Mouse (Mus musculus) midbrain, embryonic 14.5 days (tissue): ENCODE data around the gene Ndufb10. TPM values are rescaled to one million over a fixed set of nuclear protein-coding genes. Genes with fewer than 3 reads are reported as not detected.

Experiments used
- ATAC-seq: fragments of 200-750 bp; cut with Nextera tagmentation; 2 replicates; pipeline ENCODE4 v1.8.0; 2017; ENCODE audit warnings: moderate number of reproducible peaks, moderate library complexity; ENCODE audit not compliant: low FRiP score, low TSS enrichment
- DNase-seq: peaks from one replicate; pipeline ENCODE4 v3.0.0-alpha.2; 2015
- H3K27ac ChIP-seq: fragments of 300-500 bp; sonication (generic); replicated peaks from 2 replicates; pipeline ENCODE4 v1.5.1; 2014; ENCODE audit warnings: mild to moderate bottlenecking, low read depth, low read length, moderate library complexity
- H3K27me3 ChIP-seq: fragments of 300-500 bp; sonication (generic); 2 replicates; pipeline ENCODE4 v1.6.1; 2014; ENCODE audit warnings: low read length, control low read depth, mixed read lengths; ENCODE audit not compliant: control insufficient read depth, insufficient read depth
- H3K36me3 ChIP-seq: fragments of 300-500 bp; sonication (generic); 2 replicates; pipeline ENCODE4 v1.6.1; 2014; ENCODE audit warnings: low read length, control low read depth; ENCODE audit not compliant: control insufficient read depth, insufficient read depth
- H3K4me1 ChIP-seq: fragments of 300-500 bp; sonication (generic); 2 replicates; pipeline ENCODE4 v1.6.1; 2014; ENCODE audit warnings: mild to moderate bottlenecking, antibody characterized with exemption, low read length, control low read depth; ENCODE audit not compliant: control insufficient read depth, insufficient read depth
- H3K4me2 ChIP-seq: fragments of 300-500 bp; sonication (generic); 2 replicates; pipeline ENCODE4 v1.6.1; 2014; ENCODE audit warnings: mild to moderate bottlenecking, low read length, moderate library complexity
- H3K4me3 ChIP-seq: fragments of 300-500 bp; sonication (generic); replicated peaks from 2 replicates; pipeline ENCODE4 v1.5.1; 2014; ENCODE audit warnings: low read depth, low read length
- H3K9ac ChIP-seq: fragments of 300-500 bp; sonication (generic); replicated peaks from 2 replicates; pipeline ENCODE4 v1.6.1; 2014; ENCODE audit warnings: mild to moderate bottlenecking, low read length, moderate library complexity
- H3K9me3 ChIP-seq: fragments of 300-500 bp; sonication (generic); 2 replicates; pipeline ENCODE4 v1.6.1; 2016; ENCODE audit warnings: low read length, control low read depth, mixed read lengths; ENCODE audit not compliant: control insufficient read depth
- WGBS: fragments of 180-500 bp; shearing (Covaris S2); extraction: QIAGEN DNeasy Blood & Tissue Kit; methylation state at CpG from one replicate; pipeline ENCODE4 v1.1.7; 2014; 5-methylcytosine and 5-hydroxymethylcytosine counted together
- polyA plus RNA-seq: library from polyadenylated mRNA; unstranded; fragments of >200 nt; fragmentation: Nextera tagmentation; extraction: Ambion mirVana; gene quantifications from 2 replicates; pipeline ENCODE4 v1.2.1, GENCODE M21; 2014

The Ndufb10 gene
- polyA plus RNA-seq, 1 experiment from 2014 or later = 282 TPM

DNA sequence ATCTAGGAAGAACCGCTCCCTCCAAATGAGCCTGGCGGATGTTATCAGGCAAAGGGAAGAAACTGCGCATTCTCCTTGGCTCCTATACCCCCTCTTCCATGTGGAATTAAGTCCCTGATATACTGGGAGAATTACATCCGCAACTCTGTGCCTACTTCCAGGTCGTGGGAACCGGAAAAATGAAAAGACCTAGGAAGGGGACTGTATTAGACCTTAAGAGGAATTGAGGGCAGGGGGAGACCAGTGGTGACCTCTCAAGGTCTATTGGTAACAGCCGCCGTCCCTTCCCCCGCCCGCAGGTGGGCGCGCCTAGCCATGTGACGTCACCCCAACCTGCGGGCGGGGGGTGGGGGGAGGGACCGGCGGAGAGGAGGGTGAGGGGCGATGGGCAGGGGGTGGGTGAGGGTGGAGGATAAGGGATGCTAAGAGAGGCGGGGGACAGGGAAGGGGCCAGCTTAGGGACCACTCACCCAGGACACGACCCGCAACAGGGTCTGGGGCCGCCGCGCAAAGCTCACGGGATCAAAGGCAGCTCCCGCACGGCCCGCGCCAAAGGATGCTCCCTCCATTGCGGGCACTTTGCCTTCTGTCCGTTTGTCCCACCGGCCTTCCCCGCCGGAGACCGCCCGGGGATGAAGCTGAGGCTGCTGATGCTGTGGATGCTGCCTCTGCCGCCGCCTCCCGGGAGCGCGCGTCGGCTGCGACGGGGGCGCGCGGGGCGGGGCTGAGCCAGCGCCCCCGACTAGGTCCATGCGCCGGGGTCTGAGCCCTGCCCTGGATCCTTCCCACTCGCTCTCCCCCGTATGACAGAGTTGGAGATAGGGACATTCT, 34.8 kb downstream of the Ndufb10 start, which contains the start of gene Syngr3:
Gene Syngr3 (minus strand): TSS at position 705 of the 831 bp plus-strand sequence.
- DNase-seq = peak; percentile 80
- peak; percentile 66 for ATAC-seq
- WGBS = under 1% methylated on average over 50 of the region's 55 CpGs
- peak within 1 kb of the TSS; percentile 93 for H3K9ac ChIP-seq
- H3K4me2 ChIP-seq = peak within 1 kb of the TSS; percentile 75
- peaks cover 24% of the 10 kb centered on the region; the same call in 1 of the 2 replicates for H3K27me3 ChIP-seq
- H3K9me3 ChIP-seq = no peaks in the 10 kb centered on the region
- peaks cover 14% of the 10 kb centered on the region for H3K36me3 ChIP-seq
- peak within 1 kb of the TSS; percentile 73 for H3K4me3 ChIP-seq
- peak within 1 kb of the TSS; percentile 91 for H3K27ac ChIP-seq
- H3K4me1 ChIP-seq = peaks cover 29% of the 10 kb centered on the region

DNA sequence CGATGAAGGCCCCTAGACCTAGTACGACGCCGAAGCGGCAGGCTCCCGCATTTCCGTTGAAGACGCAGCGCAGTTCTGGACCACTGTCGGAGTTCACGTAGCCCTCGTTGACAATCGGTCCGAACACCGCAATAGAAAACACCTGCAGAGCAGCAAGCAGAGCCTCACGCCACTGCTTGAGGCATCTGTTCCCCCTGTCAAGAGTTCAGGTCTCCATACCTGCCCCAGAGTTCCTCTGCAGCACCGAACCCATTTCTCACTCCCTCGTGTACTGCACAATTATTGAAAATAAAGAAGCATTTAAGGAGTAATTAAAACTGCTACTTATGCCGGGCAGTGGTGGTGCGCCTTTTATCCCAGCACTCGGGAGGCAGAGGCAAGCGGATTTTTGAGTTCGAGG, 36.7 kb downstream of the Ndufb10 start:
- Histone ChIP-seq H3K36me3 (peaks cover 6% of the 10 kb centered on the region), H3K4me1 (peaks cover 29% of the 10 kb centered on the region), H3K9ac (peak overlapping the region; percentile 31; the same call in 1 of the 2 replicates), H3K27me3 (peaks cover 24% of the 10 kb centered on the region; the same call in 1 of the 2 replicates), H3K9me3 (no peaks in the 10 kb centered on the region), H3K27ac (no peak overlapping the region), H3K4me2 (peak overlapping the region; percentile 75), H3K4me3 (peak overlapping the region; percentile 28)
- 20% methylated on average over 23 of the region's 23 CpGs for WGBS
- ATAC-seq (no peak), DNase-seq (no peak)

DNA sequence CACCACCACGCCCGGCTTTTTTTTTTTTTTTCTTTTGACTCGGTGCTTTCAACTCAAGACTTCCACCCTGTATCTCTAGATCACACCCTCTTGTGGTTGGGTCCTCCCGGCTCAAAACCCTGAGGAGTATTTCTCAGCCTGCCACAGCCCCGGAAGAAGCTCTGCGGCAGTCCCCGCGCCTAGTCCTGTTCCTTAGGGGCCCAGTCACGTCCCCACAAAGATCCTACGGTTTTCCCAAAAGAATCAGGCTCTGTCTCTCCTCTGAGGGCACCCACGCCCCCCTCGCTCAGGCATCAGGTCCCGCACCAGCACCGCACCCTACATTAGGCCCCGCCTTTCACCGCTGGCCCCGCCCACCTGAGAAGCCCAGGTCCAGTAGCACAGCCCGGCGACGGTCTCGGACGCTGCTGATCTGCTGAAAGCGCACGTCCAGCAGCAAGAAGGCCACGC, 37.1 kb downstream of the Ndufb10 start:
- DNase-seq = peak; percentile 45
- Histone ChIP-seq H3K27me3 (peaks cover 24% of the 10 kb centered on the region; the same call in 1 of the 2 replicates), H3K4me2 (peak overlapping the region; percentile 75), H3K4me1 (peaks cover 29% of the 10 kb centered on the region), H3K4me3 (peak overlapping the region; percentile 28), H3K27ac (no peak overlapping the region), H3K9ac (peak overlapping the region; percentile 31; the same call in 1 of the 2 replicates), H3K9me3 (no peaks in the 10 kb centered on the region), H3K36me3 (peaks cover 2% of the 10 kb centered on the region)
- ATAC-seq = no peak
- 1% methylated on average over 25 of the region's 25 CpGs for WGBS

DNA sequence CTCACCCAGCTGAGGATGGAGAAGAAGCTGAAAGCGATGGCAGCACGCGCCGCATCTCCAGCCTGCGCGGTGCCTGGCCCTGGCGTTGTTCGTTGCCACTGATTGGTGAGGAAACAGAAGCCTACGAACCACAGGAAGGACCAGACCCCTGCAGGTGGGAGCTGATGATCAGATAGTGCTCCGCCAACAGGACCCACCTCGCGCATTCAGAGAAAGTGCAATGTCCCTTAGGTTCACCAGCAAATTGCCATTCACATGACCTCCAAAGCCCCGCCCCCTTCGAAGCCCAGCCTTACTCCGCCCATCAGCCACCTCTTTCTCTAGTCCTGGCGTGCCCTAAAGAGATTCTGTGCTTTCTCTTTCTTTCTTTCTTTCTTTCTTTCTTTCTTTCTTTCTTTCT, 37.8 kb downstream of the Ndufb10 start:
- Histone ChIP-seq H3K4me2 (no peak overlapping the region), H3K36me3 (peaks cover 6% of the 10 kb centered on the region), H3K4me1 (peaks cover 29% of the 10 kb centered on the region), H3K9me3 (no peaks in the 10 kb centered on the region), H3K4me3 (no peak overlapping the region), H3K27me3 (peaks cover 24% of the 10 kb centered on the region; the same call in 1 of the 2 replicates), H3K9ac (no peak overlapping the region), H3K27ac (no peak overlapping the region)
- 31% methylated on average over 16 of the region's 16 CpGs for WGBS
- no peak for ATAC-seq
- no peak for DNase-seq

DNA sequence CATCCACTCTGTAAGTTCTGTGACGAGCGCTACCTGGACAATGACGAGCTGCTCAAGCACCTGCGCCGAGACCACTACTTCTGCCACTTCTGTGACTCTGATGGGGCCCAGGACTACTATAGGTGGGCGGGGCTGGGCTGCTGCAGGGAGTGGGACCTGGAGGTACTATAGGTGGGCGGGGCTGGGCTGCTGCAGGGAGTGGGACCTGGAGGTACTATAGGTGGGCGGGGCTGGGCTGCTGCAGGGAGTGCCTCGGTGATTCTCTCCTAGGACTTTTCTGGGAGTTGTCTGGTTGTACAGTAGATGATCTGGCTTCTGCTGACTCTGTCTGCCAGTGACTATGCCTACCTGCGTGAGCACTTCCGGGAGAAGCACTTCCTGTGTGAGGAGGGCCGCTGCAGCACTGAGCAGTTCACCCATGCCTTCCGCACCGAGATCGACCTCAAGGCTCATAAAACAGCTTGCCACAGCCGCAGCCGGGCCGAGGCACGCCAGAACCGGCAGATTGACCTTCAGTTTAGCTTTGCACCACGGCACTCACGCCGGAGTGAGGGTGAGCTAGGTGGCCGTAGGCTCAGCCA, 46.7 kb downstream of the Ndufb10 start:
- Histone ChIP-seq H3K27ac (no peak overlapping the region), H3K4me3 (no peak overlapping the region), H3K27me3 (no peaks in the 10 kb centered on the region), H3K9me3 (no peaks in the 10 kb centered on the region), H3K4me1 (no peaks in the 10 kb centered on the region), H3K4me2 (no peak overlapping the region), H3K36me3 (peaks cover 57% of the 10 kb centered on the region), H3K9ac (no peak overlapping the region)
- WGBS = 92% methylated on average over 24 of the region's 24 CpGs
- ATAC-seq (no peak), DNase-seq (no peak)

DNA sequence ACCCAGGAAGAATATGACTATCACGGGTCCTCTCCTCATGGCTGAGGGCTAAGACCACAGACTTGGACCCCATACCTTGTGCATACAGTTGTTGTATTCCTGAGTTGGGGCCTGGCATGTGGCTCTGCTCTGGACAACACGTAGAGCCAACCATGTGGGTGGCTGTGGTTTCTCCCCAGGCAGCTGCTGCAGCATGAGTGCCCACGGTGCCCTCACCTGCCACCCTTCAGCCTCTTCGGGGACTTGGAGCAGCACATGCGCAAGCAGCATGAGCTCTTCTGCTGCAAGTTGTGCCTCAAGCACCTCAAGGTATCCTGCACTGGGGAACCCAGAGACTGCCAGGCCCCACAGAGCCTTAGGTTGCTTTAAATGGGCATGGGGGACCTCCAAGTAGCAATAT, 47.4 kb downstream of the Ndufb10 start:
- Histone ChIP-seq H3K27ac (no peak overlapping the region), H3K9me3 (no peaks in the 10 kb centered on the region), H3K4me3 (no peak overlapping the region), H3K27me3 (no peaks in the 10 kb centered on the region), H3K36me3 (peaks cover 54% of the 10 kb centered on the region), H3K4me1 (no peaks in the 10 kb centered on the region), H3K4me2 (no peak overlapping the region), H3K9ac (no peak overlapping the region)
- WGBS = 95% methylated on average over 5 of the region's 5 CpGs
- DNase-seq = no peak
- no peak for ATAC-seq

DNA sequence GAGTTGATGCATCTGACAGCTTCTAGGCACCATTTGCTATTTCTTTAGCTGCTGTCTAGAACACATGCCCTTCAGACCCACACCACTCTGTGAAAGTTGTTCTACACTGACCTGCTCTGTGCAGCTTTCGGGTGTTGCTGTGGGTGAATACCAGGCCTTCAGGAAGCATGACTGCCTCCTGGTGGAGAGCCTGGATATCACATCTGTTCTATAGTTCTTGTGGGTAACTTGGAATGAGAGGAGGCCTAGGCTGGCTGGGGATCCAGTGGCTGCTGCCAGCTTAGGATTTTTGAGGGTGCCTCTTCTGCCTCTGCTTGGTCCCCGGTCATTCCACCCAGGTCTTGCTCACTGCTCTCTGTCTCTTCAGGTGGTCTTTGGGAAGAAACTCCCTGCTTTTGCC, 48.1 kb downstream of the Ndufb10 start:
- H3K4me1 ChIP-seq = peaks cover 4% of the 10 kb centered on the region; the same call in 1 of the 2 replicates
- no peaks in the 10 kb centered on the region for H3K9me3 ChIP-seq
- DNase-seq (peak; percentile 78), ATAC-seq (no peak)
- H3K27me3 ChIP-seq = no peaks in the 10 kb centered on the region
- WGBS = 58% methylated on average over 2 of the region's 2 CpGs
- no peak overlapping the region for H3K4me3 ChIP-seq
- H3K4me2 ChIP-seq = no peak overlapping the region
- H3K36me3 ChIP-seq = peaks cover 48% of the 10 kb centered on the region
- H3K27ac ChIP-seq = no peak overlapping the region
- no peak overlapping the region for H3K9ac ChIP-seq

DNA sequence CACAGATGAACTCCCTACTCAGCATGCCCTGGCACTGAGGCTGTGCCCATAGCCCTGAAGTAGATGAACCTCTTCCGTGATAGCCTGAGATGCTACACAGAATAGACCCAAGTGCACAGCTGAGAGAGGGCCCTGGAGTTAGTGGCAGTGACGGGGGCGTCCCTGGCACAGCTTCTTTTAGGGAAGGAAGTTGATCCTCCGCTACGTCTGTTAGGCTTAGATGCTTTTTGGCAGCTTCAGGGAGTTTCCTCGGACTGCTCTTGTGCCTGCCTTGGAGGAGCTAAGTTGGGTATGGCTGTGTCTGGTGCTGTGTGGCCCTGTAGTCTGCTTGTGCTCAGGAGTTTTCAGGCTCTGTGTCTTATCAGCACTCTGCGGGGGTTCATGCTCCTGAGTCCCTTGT, 50.0 kb downstream of the Ndufb10 start:
- Histone ChIP-seq H3K27ac (no peak overlapping the region), H3K9me3 (no peaks in the 10 kb centered on the region), H3K9ac (no peak overlapping the region), H3K4me1 (peaks cover 14% of the 10 kb centered on the region), H3K36me3 (peaks cover 29% of the 10 kb centered on the region), H3K4me2 (no peak overlapping the region), H3K4me3 (no peak overlapping the region), H3K27me3 (no peaks in the 10 kb centered on the region)
- 87% methylated on average over 7 of the region's 7 CpGs for WGBS
- DNase-seq (no peak), ATAC-seq (no peak)
